Mouse (Mus musculus) spleen, adult 2 months (tissue): ENCODE results near the gene Nod1.

Experiments used
- CTCF ChIP-seq: fragments of 200-500 bp; IDR thresholded peaks from 2 replicates; pipeline ENCODE4 v1.5.1; 2011; ENCODE audit warnings: mild to moderate bottlenecking, inconsistent platforms; ENCODE audit not compliant: insufficient read depth, insufficient read length, insufficient replicate concordance; ENCODE audit errors: extremely low read depth
- POLR2A ChIP-seq: fragments of 200-500 bp; IDR thresholded peaks from 2 replicates; pipeline ENCODE4 v1.6.1; 2011; ENCODE audit warnings: low read depth, low read length, inconsistent platforms

DNA sequence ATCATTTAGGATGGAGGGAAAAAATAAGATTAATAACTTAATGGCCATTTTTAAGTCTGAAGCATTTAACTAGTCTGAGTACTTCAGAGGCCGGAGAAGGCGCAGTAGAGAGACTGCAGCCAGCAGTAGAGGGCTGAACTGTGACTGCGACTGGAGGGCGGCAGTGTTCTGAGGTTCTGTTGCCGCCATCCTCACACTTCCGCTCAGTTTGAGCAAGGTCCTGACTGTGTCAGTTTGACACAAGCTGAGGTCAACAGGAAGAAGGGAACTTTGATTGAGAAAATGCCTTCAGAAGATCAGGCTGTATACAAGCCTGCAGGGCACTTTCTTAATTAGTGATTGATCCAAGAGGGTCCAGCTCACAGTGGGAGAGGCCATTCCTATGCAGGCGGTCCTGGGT is 86.2 kb downstream of the Nod1 start:
- TF ChIP-seq CTCF (no peak), POLR2A (no peak)
